Mouse (Mus musculus) central nervous system, embryonic 14 days (tissue): ENCODE results near the gene Olfr351. TPM values are rescaled to one million over a fixed set of nuclear protein-coding genes. Genes with fewer than 3 reads are reported as not detected.

Experiments
- polyA plus RNA-seq: library from polyadenylated mRNA; depleted of rRNA; stranded (reverse); fragments of >200 nt; gene quantifications from 2 replicates; pipeline ENCODE4 v1.2.3, GENCODE M21; 2012; rRNA removed

Olfr351 gene
- not detected in 2 replicates for polyA plus RNA-seq

GRCm38 (mm10) chr2:36862560-36862959 is at the start of gene Olfr351:
Gene Olfr351 (minus strand): TSS chr2:36862660.

GRCm38 (mm10) chr2:36905380-36905779 is 42.9 kb upstream of the Olfr351 start, which contains the start of gene Olfr354:
Gene Olfr354 (plus strand): TSS chr2:36905680.

GRCm38 (mm10) chr2:36892836-36893235 is 30.4 kb upstream of the Olfr351 start, which contains the start of gene Olfr353:
Gene Olfr353 (minus strand): TSS chr2:36892936.

GRCm38 (mm10) chr2:36868160-36868559 is 5.7 kb upstream of the Olfr351 start, which contains the start of gene Olfr352:
Gene Olfr352 (plus strand): TSS chr2:36868460.

GRCm38 (mm10) chr2:36846010-36846409 is 16.4 kb downstream of the Olfr351 start, which contains the start of gene Olfr350:
Gene Olfr350 (plus strand): TSS chr2:36846310.

GRCm38 (mm10) chr2:36816932-36817331 is 45.5 kb downstream of the Olfr351 start, which contains the start of gene Olfr3:
Gene Olfr3 (minus strand): TSS chr2:36817032.

Other genes starting within 250 kb of the Olfr351 start
- not detected in 2 replicates for gene Olfr345, start 222.6 kb downstream of the Olfr351 start, polyA plus RNA-seq
- not detected in 2 replicates for gene Olfr346, start 176.9 kb downstream of the Olfr351 start, polyA plus RNA-seq
- not detected in 2 replicates for gene Olfr347, start 130.8 kb downstream of the Olfr351 start, polyA plus RNA-seq
- not detected in 2 replicates for gene Olfr348, start 78.4 kb downstream of the Olfr351 start, polyA plus RNA-seq
- gene Olfr50, start 72.1 kb downstream of the Olfr351 start, polyA plus RNA-seq, result not detected in 2 replicates
- gene Olfr3, start 45.6 kb downstream of the Olfr351 start, polyA plus RNA-seq, result not detected in 2 replicates
- gene Olfr350, start 16.4 kb downstream of the Olfr351 start, polyA plus RNA-seq, result not detected in 2 replicates
- gene Olfr352, start 5.8 kb upstream of the Olfr351 start, polyA plus RNA-seq, result not detected in 2 replicates
- gene Olfr353, start 30.3 kb upstream of the Olfr351 start, polyA plus RNA-seq, result not detected in 2 replicates
- gene Olfr354, start 43.0 kb upstream of the Olfr351 start, polyA plus RNA-seq, result not detected in 2 replicates
- not detected in 2 replicates for gene Olfr355, start 66.2 kb upstream of the Olfr351 start, polyA plus RNA-seq
- gene Olfr356, start 74.5 kb upstream of the Olfr351 start, polyA plus RNA-seq, result not detected in 2 replicates
- not detected in 2 replicates for gene Olfr357, start 131.2 kb upstream of the Olfr351 start, polyA plus RNA-seq
- not detected in 2 replicates for gene Olfr358, start 146.7 kb upstream of the Olfr351 start, polyA plus RNA-seq
- gene Olfr360, start 203.1 kb upstream of the Olfr351 start, polyA plus RNA-seq, result not detected in 2 replicates
- gene Olfr361, start 226.6 kb upstream of the Olfr351 start, polyA plus RNA-seq, result not detected in 2 replicates